Mouse (Mus musculus): ENCODE measurements around the gene Vps39. TPM values are rescaled to one million over a fixed set of nuclear protein-coding genes. Genes with fewer than 3 reads are reported as not detected.

Gene Vps39
- 44.8 and 47.4 TPM in 2 replicates for polyA plus RNA-seq (2015; fragmentation: Nextera tagmentation; extraction: Ambion mirVana)

DNA sequence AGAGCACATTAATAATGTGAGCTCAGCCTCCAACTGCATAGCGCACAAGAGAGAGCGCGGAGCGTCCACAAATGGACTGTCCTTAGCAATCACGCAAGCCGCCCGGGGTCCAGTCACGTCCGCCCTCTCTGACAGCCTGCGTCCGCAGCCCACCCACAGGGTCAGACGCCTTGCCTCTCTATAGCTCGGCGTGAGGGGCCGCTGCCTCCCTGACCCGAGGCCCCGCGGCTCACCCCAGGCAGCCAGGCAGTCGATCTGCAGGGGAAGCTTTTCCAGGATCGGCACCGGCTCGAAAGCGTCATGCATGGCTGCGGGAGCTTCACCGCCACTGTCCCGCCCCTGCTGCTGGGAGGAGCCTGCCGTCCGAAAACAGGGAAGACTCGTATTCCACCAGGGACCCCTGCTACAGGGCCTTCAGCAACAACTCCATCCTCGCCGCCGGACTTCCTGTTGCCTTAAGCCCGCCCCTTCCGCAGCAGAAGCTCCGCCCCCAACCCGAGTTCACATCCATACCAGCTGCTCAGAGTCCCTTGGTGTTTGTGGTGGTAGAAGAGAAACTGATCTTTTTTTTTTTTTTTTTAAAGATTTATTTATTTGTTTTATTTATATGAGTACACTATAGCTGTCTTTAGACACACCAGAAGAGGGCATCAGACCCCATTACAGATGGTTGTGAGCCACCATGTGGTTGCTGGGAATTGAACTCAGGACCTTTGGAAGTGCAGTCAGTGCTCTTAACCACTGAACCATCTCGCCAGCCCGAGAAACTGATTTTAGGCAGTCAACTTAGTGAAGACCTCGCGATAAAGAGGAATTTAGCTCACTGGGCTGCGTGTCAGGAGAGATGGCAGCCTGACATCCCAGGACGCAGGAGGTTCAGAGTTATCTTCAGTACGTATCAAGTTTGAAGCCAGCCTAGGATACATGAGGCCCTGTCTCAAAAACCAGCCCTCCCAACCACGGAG lies at the start of gene Vps39:
Gene Vps39, minus strand, starts transcription at position 456 of the 965 bp plus-strand sequence.
- 12% methylated on average over 44 of the region's 44 CpGs for WGBS
- peak within 1 kb of the TSS; percentile 82 for H3K27ac ChIP-seq

DNA sequence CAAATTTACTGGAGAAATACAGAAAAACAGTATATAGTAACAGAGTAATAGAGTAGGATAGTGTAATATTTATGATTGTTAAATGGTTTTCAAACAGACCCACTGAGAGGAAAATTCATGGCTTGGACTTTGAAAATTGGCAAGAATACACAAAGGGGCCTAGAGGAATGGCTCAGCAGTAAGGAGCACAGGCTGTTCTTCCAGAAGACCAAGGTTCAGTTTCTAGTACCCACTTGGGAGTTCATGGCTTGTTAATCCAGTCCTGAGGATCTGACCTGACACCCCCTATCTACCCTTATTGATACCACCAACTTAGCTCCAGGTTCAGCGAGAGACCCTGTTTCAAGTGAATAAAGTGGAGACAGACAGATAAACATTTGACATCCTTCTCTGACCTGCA lies 45.0 kb upstream of the Vps39 start:
- H3K4me3 ChIP-seq = no peak overlapping the region
- H3K9ac ChIP-seq = no peak overlapping the region; the same call in 1 of the 2 replicates
- H3K27me3 ChIP-seq = no peaks in the 10 kb centered on the region
- H3K27ac ChIP-seq = no peak overlapping the region
- WGBS = 100% methylated on average over 1 of the region's 1 CpGs
- H3K36me3 ChIP-seq = peaks cover 38% of the 10 kb centered on the region
- peaks cover 12% of the 10 kb centered on the region for H3K4me1 ChIP-seq (replicated peaks)
- no peak for ATAC-seq (ENCODE audit: low FRiP score)
- no peaks in the 10 kb centered on the region for H3K9me3 ChIP-seq
- H3K4me2 ChIP-seq = no peak overlapping the region

More for the DNA sequence above, at the start of gene Vps39:
- H3K4me3 ChIP-seq = peak within 1 kb of the TSS; percentile 94
- H3K9me3 ChIP-seq = no peaks in the 10 kb centered on the region
- ATAC-seq (ENCODE audit: low FRiP score) = peak; percentile 96
- H3K27me3 ChIP-seq = no peaks in the 10 kb centered on the region
- H3K4me1 ChIP-seq (replicated peaks) = peaks cover 28% of the 10 kb centered on the region
- H3K9ac ChIP-seq = peak within 1 kb of the TSS; percentile 95
- peak within 1 kb of the TSS; percentile 65 for H3K4me2 ChIP-seq
- peaks cover 51% of the 10 kb centered on the region for H3K36me3 ChIP-seq

DNA sequence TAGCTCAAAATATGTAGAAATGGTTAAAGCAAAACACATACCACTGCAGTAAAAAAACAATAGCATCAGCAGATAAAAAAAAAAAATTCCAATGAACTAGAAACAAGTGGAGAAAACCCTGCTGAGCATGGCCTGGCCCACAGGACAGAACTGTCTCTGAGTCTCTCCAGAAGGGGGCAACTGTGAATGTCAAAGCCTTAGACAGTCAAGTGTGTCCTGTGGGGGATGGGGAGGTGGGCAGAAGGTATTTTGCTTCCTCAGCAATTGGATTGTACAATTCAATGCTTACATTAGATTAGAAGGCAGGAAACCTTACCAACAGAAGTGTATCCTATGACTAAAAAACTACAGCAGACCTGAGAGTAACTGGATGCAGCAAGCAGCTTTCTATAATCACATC lies 39.5 kb upstream of the Vps39 start:
- Histone ChIP-seq H3K9me3 (no peaks in the 10 kb centered on the region), H3K36me3 (peaks cover 73% of the 10 kb centered on the region), H3K4me1 (replicated peaks) (no peaks in the 10 kb centered on the region), H3K4me3 (no peak overlapping the region), H3K27ac (no peak overlapping the region), H3K9ac (no peak overlapping the region), H3K4me2 (no peak overlapping the region), H3K27me3 (no peaks in the 10 kb centered on the region)
- ATAC-seq (ENCODE audit: low FRiP score) = no peak

DNA sequence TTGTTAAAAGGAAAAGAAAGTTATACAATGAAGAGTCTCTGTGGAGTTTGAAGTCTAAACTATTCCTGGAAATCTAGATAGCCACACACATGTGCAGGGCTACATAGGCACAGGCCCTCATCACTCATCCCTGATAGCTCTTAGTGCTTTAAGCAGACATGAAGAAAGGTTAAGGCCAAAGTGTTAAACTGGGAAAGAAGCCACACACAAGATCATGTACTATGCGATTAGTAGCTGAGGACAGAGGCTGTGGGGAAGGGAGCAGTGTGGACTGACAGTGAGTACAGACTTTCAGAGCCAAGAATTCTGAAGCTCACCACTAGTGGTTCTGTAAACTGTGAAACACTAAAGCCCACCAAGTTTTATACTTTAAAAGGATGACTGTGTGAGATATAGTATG lies 38.0 kb upstream of the Vps39 start:
- no peak for ATAC-seq (ENCODE audit: low FRiP score)
- Histone ChIP-seq H3K4me2 (no peak overlapping the region), H3K9ac (no peak overlapping the region), H3K4me3 (no peak overlapping the region), H3K27ac (no peak overlapping the region), H3K27me3 (no peaks in the 10 kb centered on the region), H3K36me3 (peaks cover 69% of the 10 kb centered on the region), H3K4me1 (replicated peaks) (no peaks in the 10 kb centered on the region), H3K9me3 (no peaks in the 10 kb centered on the region)
- 100% methylated on average over 1 of the region's 1 CpGs for WGBS

DNA sequence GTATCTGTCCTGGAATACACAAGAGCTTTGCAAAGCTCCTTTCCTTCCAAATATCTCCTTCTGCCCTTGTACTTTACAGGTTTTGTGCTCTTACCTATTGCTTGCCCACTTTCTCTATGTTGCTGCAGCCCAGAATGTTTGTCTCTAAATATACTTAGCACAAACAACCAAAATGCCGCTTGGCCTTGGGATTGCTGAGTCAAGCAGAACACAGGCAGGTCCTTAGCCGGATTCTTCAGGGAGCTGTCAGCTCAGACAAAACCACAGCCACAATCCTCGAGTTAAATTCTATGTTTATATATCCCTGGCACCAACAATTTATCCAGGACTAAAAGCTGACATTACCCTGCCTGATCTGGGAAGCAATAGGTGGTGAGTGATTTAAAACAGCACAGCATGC lies 36.4 kb upstream of the Vps39 start:
- H3K36me3 ChIP-seq = peaks cover 67% of the 10 kb centered on the region
- no peaks in the 10 kb centered on the region for H3K27me3 ChIP-seq
- no peak overlapping the region for H3K4me3 ChIP-seq
- WGBS = 93% methylated on average over 3 of the region's 3 CpGs
- H3K27ac ChIP-seq = no peak overlapping the region
- no peak overlapping the region for H3K4me2 ChIP-seq
- no peak overlapping the region for H3K9ac ChIP-seq
- no peaks in the 10 kb centered on the region for H3K4me1 ChIP-seq (replicated peaks)
- ATAC-seq (ENCODE audit: low FRiP score) = no peak
- H3K9me3 ChIP-seq = no peaks in the 10 kb centered on the region

DNA sequence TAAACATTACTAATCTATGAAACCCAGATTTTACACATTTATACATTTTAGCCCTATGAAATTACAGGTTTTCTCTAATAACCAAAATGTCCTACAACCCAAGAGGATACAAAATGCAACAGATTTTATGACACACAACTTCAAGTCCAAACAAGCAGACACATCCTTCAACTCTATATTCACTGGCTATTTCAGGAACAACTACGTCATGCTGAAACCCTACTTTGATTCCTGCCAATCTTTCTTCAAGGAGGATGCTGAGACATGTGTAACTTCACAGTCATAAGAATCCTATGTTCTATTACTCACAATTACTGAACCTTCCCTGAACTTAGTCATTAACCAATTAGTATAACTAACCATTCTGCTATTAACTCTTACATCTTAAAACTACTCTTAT lies 34.4 kb upstream of the Vps39 start:
- H3K9me3 ChIP-seq = no peaks in the 10 kb centered on the region
- H3K4me3 ChIP-seq = no peak overlapping the region
- WGBS = 94% methylated on average over 1 of the region's 1 CpGs
- no peak overlapping the region for H3K4me2 ChIP-seq
- H3K4me1 ChIP-seq (replicated peaks) = no peaks in the 10 kb centered on the region
- H3K27ac ChIP-seq = no peak overlapping the region
- peaks cover 62% of the 10 kb centered on the region for H3K36me3 ChIP-seq
- H3K9ac ChIP-seq = no peak overlapping the region
- H3K27me3 ChIP-seq = no peaks in the 10 kb centered on the region
- no peak for ATAC-seq (ENCODE audit: low FRiP score)

DNA sequence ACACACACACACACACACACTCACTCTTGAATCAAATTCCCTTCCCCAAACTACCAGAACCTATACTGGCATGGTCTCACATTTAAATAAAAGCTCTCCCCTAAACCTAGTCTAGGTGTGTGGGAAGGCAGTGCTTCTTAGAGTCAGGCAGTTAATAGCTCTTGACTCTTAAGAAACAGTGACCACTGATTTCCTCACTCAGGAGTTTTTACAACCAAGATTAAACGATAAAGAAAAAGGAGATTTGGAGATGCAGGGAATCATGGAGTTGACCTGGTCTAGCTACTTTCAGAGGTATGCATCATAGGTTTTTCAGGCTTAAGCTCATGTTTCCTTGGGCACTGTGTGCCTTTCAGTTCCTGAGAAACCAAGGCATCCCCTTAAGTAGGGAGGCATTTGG lies 33.3 kb upstream of the Vps39 start:
- Histone ChIP-seq H3K4me1 (replicated peaks) (no peaks in the 10 kb centered on the region), H3K9ac (no peak overlapping the region), H3K9me3 (no peaks in the 10 kb centered on the region), H3K36me3 (peaks cover 66% of the 10 kb centered on the region), H3K27me3 (no peaks in the 10 kb centered on the region), H3K27ac (no peak overlapping the region), H3K4me2 (no peak overlapping the region), H3K4me3 (no peak overlapping the region)
- ATAC-seq (ENCODE audit: low FRiP score) = no peak
- WGBS = 94% methylated on average over 1 of the region's 1 CpGs

DNA sequence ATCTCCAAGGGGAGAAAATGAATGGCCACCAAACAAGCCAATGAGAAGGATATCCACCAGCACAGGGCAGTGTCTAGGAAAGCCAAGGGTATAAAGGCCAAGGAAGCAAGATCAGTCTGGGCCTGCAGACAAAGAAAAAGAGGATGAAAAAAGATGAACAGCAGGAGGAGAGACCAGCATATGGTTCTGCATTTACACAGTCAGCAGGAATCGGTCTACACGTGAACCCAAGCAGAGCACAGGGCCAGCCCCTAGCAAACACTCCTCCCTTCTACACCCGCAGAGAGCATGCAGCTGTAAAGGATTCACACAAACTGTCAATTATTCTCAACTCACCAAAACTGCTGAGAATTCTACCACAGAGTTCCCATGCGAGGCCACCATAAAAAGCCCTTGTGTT lies 20.9 kb upstream of the Vps39 start:
- no peak for ATAC-seq (ENCODE audit: low FRiP score)
- Histone ChIP-seq H3K27ac (no peak overlapping the region), H3K27me3 (no peaks in the 10 kb centered on the region), H3K4me1 (replicated peaks) (no peaks in the 10 kb centered on the region), H3K9ac (no peak overlapping the region), H3K36me3 (peaks cover 77% of the 10 kb centered on the region), H3K9me3 (no peaks in the 10 kb centered on the region), H3K4me2 (no peak overlapping the region), H3K4me3 (no peak overlapping the region)
- 74% methylated on average over 4 of the region's 4 CpGs for WGBS

DNA sequence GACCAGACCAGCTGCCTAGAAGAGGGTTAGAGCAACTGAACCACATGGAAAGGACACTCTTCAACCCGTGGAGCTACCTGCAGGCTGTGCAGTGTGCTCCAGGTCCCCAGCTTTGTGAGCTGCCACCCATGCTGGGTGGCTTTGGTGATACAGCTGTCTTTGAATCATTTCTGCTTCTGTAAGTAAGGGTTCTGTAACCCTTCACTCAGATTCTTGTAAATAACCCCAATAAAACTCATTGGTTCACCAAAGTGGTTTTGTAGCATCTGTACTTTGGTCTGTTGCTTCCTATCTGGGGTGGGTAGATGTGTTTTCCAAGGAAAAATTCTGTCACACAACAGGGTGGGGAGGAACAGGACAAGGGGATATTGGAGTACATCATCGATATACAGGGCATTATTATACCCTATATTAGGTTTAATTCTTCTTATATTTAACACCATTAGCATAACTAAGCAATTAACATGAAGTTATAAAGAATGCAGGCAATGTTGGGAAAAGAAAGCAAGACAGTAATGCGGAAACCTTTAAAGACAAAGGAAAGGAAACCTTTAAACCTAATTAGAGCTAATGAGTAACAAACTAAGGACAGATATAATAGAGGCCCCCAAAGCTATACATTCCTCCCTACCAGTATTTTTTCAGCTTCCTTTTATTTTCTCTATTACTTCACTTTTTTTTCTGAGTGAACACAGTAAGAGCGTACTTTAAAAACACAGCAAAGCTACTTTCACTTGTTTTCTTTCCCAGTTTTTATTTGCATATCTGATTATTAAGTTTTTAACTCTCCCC lies 14.7 kb upstream of the Vps39 start:
- Histone ChIP-seq H3K27ac (no peak overlapping the region), H3K4me3 (no peak overlapping the region), H3K9ac (no peak overlapping the region), H3K4me2 (no peak overlapping the region), H3K27me3 (no peaks in the 10 kb centered on the region), H3K9me3 (no peaks in the 10 kb centered on the region), H3K36me3 (peaks cover 72% of the 10 kb centered on the region), H3K4me1 (replicated peaks) (no peaks in the 10 kb centered on the region)
- WGBS = 94% methylated on average over 4 of the region's 4 CpGs
- no peak for ATAC-seq (ENCODE audit: low FRiP score)

DNA sequence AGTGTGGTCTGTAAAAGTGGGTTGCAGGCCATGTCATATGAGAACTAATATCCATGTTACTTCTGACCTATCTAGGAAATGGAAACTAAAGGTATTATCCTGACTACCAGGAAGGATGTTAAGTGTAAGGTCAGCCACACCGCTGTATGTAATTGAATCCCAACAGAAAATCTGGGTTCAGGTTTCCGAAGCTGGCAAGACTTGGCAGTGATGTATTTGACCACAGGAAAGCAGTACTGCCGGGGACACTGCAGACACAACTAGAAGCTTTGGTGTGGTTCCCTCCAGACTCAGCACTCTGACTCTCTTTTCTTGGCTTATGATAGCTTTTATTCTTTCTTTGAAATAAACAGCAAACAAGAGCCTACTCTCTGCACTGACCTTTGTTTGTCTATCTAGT lies 13.6 kb upstream of the Vps39 start:
- H3K4me3 ChIP-seq = no peak overlapping the region
- H3K27me3 ChIP-seq = no peaks in the 10 kb centered on the region
- 96% methylated on average over 3 of the region's 3 CpGs for WGBS
- no peak overlapping the region for H3K9ac ChIP-seq
- no peaks in the 10 kb centered on the region for H3K9me3 ChIP-seq
- no peak for ATAC-seq (ENCODE audit: low FRiP score)
- no peak overlapping the region for H3K4me2 ChIP-seq
- peaks cover 74% of the 10 kb centered on the region for H3K36me3 ChIP-seq
- H3K27ac ChIP-seq = no peak overlapping the region
- no peaks in the 10 kb centered on the region for H3K4me1 ChIP-seq (replicated peaks)

DNA sequence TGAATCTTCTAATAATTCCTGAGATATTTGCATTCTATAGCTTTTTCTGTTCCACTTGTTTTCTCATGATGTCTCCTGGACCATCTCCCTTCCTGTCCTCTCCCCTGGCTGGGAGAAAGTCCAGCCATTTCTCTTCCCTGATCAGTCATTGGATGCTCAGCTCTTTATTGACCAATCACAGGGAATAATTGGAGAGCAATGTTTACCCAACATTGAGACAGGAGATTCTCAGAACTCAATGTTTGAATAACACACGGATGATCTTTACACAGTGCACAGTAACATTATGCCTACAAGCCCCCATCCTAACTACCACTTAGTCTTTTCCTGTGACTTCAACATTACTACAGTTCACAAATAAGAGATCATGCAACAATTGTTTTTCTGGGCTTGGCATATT lies 7.5 kb upstream of the Vps39 start:
- 84% methylated on average over 1 of the region's 1 CpGs for WGBS
- peaks cover 67% of the 10 kb centered on the region for H3K36me3 ChIP-seq

DNA sequence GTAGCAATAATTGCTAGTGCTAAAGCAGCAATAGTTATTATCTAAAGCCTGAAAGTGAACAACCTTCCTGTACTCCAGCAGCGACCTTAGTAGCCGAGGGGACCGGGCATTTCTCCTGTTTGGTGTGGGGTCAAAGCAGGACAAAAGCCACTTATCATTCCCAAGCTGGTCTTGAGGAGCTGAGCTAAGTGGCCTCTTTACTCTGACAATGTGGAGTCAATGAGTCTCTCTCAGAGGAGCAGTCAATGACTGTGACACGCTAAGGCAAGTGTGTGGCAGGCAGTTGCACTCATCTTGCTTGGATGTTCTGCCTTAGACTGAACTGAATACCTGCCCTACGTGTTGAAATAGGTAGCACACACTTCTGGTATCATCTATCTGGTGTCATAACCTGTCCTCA lies 1.6 kb downstream of the Vps39 start:
- H3K27ac ChIP-seq = no peak overlapping the region
- peak overlapping the region; percentile 94; the same call in 1 of the 2 replicates for H3K4me3 ChIP-seq
- no peak for ATAC-seq (ENCODE audit: low FRiP score)
- peaks cover 53% of the 10 kb centered on the region for H3K36me3 ChIP-seq
- 0 out of 2 replicates have a peak overlapping the region, but pooled peaks have one; percentile 95 for H3K9ac ChIP-seq
- WGBS = 86% methylated on average over 5 of the region's 5 CpGs
- no peaks in the 10 kb centered on the region for H3K27me3 ChIP-seq
- H3K4me1 ChIP-seq (replicated peaks) = peaks cover 28% of the 10 kb centered on the region
- no peaks in the 10 kb centered on the region for H3K9me3 ChIP-seq
- peak overlapping the region; percentile 65 for H3K4me2 ChIP-seq

More for the DNA sequence above, 7.5 kb upstream of the Vps39 start:
- no peak overlapping the region for H3K4me2 ChIP-seq
- H3K9me3 ChIP-seq = no peaks in the 10 kb centered on the region
- no peak overlapping the region for H3K4me3 ChIP-seq
- H3K9ac ChIP-seq = no peak overlapping the region
- ATAC-seq (ENCODE audit: low FRiP score) = no peak
- no peaks in the 10 kb centered on the region for H3K4me1 ChIP-seq (replicated peaks)
- no peak overlapping the region for H3K27ac ChIP-seq
- H3K27me3 ChIP-seq = no peaks in the 10 kb centered on the region

All from hindbrain, embryonic 13.5 days (tissue).